Mouse (Mus musculus): ENCODE measurements around the gene Neo1.

GRCm38 (mm10) chr9:58955507-58955906, 80.7 kb downstream of the Neo1 start:
- TF ChIP-seq CTCF (IDR thresholded peaks at IDR 0.05; ENCODE audit: low read depth) (peak; percentile 35; the same call in 1 of the 2 replicates), EP300 (optimal IDR thresholded peaks at IDR 0.05) (no peak)

Measured in stomach, postnatal 0 days (tissue).